Mouse (Mus musculus) adrenal gland, postnatal 10 days (tissue): ENCODE data around the gene Sult1d1. TPM values are rescaled to one million over a fixed set of nuclear protein-coding genes. Genes with fewer than 3 reads are reported as not detected.
"Not testable (repeated sequence)": the region's sequence is repeated elsewhere in the genome, so short reads cannot be mapped to it uniquely, and the experiment has no call there.

Experiments
- DNase-seq: peaks from one replicate; pipeline ENCODE4 v3.0.0; 2021; ENCODE audit warnings: mixed read lengths
- long read RNA-seq, 2 experiments: library from polyadenylated mRNA; stranded (forward); transcript quantifications; one replicate each; pipeline ENCODE4 v2.0.0; 2021
- total RNA-seq, 2 experiments: library from RNA; stranded (reverse); gene quantifications; 2 replicates each; pipeline ENCODE4 v1.2.3; 2021

Gene Sult1d1
- total RNA-seq = 10 to 100 TPM in 1 of 2 experiments, 1 to 10 TPM in 1; 6.0 to 16.6 TPM
- long read RNA-seq, experiment 1, transcript Sult1d1-201 (8 exons, 2,420 nt) = major isoform, 22 of 22 reads
- long read RNA-seq, experiment 1, partial matches to known transcripts = 0 of 22 reads
- long read RNA-seq, experiment 1, other reads (novel, unspliced or antisense) = 0 of 22 reads
- long read RNA-seq, experiment 2, transcript Sult1d1-201 (8 exons, 2,420 nt) = major isoform, 8 of 8 reads
- long read RNA-seq, experiment 2, partial matches to known transcripts = 0 of 8 reads
- long read RNA-seq, experiment 2, other reads (novel, unspliced or antisense) = 0 of 8 reads

DNA sequence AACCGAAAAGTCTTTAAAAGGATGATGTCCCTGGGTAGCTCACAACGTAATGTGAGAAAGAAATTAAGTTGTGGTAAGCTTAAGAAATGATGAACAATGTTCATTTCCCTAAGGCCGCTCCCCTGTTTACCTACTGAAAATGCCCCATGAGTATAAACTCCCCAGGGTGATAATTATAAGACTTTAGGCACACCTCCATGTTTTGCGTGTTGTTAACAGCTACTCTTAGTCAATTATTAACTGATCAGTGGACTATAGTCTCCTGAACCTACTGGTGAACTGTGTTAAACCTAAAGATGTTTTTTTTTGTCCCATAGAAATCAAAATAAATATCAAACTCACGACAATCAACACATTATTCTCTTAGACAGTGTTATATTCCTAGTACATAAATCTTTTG lies at the start of gene Sult1d1:
TSS of gene Sult1d1 (minus strand) at position 183 of the 400 bp plus-strand sequence.
- DNase-seq = no peak

DNA sequence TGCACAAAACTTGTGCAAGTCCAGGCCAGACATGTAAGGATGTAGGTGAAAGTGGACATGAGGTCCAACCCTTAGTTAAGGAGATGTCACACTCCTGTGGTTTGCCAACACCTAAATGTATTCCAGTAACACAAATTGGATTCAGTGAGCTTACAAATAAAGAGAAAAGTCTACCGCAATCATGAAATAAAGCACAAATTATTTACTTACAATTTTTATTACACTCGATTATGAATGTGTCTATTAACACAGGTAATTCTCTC lies 46.2 kb upstream of the Sult1d1 start:
- no peak for DNase-seq

DNA sequence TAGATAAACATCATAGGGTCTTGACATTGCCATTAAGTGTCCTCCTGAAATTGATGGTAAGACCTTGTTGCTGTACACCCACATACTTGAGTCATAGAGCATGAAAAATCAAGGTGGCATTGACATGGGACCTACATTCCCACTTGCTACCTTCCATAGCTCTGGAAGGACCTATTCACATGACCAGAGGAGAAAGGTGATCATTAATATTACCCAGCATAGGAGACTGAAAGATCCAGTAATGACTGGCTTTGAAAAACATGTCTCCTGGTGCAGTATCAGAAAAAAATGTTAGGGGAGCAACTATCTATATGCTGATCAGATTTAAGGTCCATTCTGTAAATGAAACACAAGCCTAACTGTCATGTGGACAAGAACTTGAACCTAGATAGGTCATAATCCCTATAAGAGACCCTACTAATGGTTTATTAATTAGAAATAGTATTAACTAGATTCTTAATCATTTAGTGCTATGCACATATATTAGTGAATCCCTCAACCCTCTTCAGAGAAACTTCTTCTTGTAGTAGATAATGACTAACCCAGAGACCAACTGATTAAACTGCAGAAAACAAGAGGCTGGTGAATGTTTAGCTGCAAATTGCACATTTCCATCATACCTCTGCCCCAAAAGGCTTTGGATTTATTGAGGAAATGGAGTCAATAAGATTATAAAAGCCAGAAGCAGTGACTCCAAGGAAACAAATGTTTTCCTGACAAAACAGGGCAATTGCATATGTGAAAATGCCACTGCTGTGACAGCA lies 45.7 kb upstream of the Sult1d1 start:
- no peak for DNase-seq

DNA sequence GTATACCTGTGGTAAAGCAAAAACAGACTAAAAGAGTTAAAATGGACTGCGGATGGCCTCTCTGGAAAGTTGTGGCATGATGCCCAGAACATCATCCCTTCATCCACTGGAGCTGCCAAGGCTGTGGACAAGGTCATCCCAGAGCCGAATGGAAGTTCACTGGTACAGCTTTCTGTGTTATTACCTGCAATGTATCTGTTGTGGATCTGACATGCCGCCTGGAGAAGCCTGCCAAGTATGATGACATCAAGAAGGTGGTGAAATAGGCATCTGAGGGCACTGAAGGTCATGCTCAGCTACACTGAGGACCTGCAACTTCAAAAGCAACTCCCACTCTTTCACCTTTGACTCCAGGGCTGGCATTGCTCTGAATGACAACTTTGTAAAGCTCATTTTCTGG lies 32.2 kb upstream of the Sult1d1 start:
- DNase-seq = peak; percentile 81

DNA sequence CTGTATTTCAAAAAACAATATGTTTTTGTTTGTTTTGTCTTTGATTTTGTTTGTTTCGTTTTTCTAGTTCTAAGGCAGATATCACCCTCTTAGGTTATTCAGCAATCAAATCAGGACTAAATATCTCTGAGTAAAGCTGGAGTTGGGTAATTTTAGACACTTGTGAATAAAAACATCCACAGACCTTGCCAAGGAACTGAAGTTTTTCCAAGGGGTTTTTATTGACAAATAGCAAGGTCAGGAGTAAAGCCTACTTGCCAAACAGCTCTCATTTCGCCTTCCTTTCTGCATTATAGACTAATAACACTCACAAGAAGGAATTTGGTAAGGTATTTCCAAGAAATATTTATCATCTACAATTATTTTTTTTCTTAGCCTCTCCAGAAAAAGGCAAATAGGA lies 29.1 kb upstream of the Sult1d1 start:
- no peak for DNase-seq

DNA sequence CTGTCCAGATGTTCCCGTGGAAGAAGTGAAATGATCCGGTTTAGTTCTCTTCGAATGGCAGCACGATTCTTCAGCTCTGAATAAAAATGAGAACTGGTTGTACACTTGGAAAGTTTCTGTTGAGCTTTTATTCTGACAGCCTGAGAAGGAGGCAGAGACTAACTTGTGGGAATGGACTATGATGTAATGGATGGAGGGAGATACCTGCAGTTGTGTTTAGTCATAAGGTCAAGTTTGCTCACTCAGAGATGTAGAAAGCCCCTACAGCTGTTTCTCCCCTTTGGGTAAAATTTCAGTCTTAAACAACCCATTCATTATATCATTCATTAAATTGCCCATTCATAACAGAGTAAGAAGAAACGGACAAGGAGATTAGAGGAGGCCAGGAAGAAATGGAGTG lies 22.7 kb upstream of the Sult1d1 start, which contains the start of gene Sult1e1:
TSS of gene Sult1e1 (minus strand) at position 101 of the 400 bp plus-strand sequence.
- DNase-seq = no peak

DNA sequence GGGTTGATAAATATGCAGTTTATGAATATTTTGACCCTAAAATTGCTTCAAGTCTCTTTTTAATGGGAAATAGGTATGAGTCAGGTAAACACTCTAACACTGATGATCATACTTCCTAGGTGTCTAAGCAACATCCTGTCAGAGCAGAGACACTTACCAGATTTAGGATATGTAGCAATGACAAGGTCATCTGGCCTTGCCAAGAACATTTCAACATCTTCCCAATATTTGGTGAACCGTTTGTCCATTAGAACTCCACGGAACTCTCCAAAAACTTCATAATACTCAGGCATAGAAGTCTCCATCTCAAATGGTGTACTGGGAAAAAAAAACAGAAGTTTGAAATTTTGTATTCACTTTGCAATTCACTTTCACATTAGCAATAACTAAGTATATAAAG lies 21.1 kb upstream of the Sult1d1 start:
- DNase-seq = no peak

DNA sequence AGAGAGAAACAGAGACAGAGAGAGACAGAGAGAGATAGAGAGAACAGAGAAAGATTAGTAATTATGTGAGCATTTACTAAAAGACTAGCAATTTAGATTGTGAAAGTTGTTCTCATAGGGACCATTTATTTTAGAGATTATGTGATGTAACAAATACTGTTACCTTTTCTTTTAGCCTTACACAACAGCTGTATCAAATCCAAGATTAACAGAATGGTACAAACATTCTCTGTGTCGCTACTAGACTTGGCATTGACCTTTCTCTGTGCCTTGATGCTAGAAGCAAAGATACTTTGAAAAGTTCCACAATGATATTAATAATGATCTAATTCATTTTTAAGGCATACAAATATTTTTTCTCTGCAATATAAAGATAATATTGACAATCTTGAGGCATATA lies 11.6 kb upstream of the Sult1d1 start:
- DNase-seq = no peak

DNA sequence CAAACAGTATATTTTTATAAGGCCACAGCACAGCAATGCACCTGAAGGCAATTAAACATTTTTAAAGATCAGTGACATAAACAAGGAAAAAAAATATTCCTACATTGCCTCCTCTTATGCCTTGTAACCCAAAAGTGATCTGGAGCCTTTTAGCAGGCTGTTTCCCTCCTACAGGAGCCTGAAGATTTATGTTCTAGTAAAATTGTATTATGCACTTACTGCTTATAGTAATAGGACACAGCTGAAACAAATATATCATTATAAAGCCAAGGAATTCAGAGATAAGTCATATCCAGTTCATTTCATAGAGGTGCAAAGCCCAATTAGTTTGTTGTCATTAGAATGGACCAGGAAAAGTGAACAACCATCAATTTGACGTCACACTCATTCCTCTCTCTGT lies 5.3 kb upstream of the Sult1d1 start:
- DNase-seq = no peak

DNA sequence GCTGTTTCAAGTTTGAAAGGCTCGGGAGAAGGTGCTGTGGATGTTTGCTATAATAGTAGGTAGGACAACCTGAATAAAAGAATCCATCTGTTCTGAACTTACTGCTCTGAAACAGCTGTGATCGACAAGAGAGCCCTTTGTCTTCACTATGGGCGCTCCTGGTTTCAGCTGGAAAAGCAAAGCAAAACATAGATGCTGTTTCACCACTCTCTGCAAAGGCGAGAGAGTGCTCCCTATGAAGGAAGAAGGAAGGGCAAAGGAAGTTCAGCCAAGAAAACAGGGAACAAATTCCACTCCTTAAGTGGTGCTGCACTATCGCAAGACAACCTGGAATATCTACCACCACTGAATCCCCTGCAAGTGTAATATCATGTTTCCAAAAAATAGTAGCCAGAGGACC lies 4.7 kb upstream of the Sult1d1 start:
- no peak for DNase-seq

DNA sequence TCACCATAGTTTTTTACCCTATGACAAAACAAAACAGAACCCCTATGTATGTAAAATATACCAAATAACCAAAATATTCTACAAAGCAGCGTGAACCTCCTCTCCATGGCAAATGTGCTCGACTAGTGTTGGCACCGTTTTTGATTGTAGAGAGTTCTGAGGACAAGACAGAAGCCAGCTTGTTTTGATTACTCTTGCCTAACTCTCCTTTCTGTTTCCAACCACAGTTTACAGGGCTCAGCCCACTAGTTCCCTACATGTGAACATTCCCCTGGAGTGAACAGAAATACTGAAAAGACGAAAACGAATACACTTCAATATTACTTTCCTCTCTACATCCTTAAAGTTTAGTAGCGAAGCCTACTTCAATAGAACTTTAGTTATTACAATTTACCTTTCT lies 4.0 kb upstream of the Sult1d1 start:
- DNase-seq = no peak

DNA sequence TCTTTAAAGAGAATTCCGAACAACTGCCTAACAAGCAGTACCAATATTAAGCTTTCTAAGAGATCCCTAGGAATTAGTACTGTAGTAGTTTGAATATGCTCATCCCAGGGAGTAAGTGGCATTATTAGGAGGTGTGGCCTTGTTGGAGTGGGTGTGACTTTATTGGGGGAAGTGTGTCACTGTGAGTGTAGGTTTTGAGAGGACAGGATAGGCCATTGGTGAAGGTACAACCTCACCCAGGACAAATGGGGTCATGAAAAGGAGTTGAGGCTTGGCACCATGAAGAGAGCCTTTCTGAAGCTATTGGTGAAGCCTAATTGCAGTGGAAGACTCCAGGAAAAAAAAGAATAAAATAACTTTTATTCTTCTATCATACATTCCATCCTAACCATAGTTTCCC lies 1.5 kb downstream of the Sult1d1 start:
- no peak for DNase-seq

DNA sequence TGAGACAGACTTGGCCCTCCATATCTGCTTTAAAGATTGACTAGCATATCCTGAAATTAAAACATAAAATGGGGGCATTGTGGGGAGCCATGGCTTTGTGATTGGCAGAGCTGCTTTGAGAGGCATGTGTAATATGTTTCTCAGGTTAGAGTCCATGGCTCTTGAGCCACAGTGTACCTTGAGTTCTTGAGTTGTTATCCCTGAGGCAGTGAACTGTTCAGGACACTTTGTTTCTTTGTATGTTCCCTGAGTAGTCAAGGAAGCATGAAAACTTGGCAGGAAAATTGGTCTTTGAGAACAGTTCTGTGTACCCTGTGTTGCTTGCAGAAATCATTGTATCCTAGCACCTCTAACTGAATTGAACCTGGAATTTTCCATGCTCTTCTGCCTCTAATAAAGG lies 5.9 kb downstream of the Sult1d1 start:
- no peak for DNase-seq

DNA sequence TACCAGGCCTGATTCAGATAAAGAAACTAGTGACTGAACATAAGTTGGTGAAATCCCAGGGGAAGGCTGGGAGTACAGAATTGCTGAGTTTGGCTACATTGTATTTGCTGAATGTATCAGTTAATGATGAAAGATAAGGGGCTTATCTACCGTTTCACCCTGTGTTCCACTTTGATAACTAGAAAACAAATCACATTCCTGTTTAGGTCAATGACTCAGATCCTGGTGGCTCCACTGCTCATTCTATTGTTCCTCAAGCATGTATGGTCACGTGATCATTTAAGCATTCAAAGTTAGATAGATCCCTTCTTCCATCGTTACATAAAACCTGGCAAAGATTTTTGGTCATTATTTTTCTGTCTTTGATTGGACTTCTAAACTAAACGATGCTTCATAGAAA lies 6.3 kb downstream of the Sult1d1 start:
- no peak for DNase-seq

DNA sequence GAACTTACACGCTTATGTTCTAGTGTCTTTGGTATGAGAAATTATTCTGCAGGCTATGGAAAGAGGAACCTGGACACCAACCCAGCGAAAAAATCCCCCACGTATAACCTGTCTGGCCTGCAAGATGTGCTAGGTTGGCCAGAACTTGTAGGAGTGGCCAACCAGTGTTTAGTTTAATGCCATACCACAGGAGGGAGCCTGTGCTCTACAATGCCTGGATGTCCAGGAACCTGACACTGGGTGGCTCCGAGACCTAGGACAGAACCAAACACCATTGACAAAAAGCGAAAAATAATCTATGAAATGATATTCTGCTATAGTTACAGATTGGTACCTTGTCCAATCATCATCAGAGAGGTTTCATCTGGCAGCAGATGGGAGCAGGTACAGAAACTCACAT lies 8.7 kb downstream of the Sult1d1 start:
- peak; percentile 6 for DNase-seq

DNA sequence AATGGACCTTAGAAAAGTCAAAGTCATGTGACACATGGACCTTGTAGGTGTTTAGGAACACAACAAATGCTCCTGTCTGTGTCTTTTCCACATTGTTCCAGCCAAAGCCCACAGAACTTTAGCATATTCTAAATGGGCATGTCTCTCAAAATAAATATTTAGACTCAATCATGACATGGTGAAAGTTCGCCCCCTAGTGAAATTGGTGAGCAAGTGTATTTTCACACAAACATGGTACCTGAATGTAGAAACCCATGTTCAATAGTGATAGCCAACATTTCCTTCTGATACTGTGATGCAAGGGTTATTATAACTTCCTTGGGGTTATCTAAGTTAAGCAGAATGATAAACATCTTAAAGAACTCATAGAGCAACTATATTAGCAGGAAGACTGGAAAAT lies 17.9 kb downstream of the Sult1d1 start:
- DNase-seq = no peak

DNA sequence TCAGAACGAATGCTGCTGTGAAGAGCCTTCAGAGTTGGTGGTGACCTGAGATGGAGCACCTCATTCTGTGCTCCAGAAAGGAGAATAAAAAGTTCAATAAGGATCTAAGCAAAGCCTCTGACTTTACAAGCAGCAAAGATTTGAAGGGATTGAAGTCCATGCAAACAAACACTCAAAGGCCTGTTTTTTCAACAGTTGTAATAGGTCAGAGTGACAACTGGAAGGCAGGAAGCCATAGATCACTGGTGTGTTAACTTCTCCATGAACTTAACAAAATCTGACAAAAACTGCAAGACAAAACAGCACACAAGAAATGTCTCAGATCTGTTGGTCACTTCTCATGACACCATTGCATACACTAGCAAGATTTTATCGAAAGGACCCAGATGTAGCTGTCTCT lies 30.7 kb downstream of the Sult1d1 start, which contains the start of gene Sult1b1:
TSS of gene Sult1b1 (minus strand) at position 85 of the 400 bp plus-strand sequence.
- no peak for DNase-seq

DNA sequence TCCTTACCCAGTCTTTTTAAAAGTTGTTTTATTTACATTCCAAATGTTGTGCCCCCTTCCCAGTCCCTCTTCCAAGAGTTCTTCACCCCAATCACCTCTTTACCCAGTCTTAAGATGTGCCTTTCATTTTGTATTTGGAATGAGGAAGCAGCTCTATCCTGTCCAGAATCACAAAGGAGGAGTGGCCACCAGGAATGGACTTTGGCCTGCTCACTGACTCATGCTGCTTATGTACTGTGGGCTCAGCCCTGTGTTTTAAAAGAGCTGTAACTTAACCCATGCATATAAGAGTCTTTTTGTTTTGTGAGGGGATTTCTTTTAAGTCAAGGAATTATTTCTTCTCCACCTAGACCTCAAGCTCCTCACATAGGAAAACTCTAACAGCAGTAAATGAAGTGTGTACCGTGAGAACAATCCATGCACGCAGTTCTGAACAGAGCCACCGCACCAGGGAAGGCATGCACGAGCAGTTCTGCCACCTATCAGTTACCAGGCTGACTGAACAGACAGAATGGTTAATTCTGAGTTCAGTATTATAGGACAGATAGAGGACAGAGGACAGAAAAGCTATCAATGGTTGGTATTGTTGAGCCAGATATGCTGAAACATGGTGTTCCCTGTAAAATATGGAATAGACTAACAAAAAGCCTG lies 32.7 kb downstream of the Sult1d1 start:
- no peak for DNase-seq

DNA sequence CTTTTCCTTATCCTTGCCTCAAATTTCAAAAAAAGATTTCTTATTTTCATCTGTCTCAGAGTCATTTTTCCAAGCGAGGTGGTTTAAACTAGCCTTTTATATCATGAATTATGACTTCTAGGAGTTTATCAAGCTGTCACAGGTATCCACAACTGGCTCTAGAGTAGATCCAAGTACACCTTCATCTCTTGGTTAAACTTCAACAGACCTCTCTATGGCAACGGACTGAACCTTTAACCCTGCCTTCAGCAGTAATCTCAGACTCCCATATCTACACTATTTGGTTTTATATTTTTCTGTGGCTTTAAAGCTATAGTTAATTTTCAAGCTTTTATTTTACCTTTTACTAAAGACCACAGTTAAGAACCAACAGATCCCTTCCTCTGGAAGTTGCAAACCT lies 36.5 kb downstream of the Sult1d1 start:
- DNase-seq = no peak

DNA sequence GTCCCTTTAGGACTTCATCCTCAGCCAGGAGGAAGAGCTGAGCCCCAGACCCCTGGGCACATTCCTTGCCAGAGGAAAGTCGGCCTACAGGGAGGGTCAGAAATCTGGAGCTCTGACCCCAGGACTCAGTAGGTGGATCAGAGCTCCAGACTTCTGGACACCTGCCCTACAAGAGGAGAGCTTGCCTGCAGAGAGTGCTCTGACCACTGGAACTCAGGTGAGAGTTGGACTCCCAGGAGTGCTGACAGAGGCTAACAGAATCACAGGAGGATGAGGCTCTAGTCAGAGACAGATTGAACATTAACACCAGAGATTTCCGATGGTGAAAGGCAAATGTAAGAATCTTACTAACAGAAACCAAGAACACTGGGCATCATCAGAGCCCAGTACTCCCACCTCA lies 45.3 kb downstream of the Sult1d1 start:
- DNase-seq = not testable (repeated sequence)

DNA sequence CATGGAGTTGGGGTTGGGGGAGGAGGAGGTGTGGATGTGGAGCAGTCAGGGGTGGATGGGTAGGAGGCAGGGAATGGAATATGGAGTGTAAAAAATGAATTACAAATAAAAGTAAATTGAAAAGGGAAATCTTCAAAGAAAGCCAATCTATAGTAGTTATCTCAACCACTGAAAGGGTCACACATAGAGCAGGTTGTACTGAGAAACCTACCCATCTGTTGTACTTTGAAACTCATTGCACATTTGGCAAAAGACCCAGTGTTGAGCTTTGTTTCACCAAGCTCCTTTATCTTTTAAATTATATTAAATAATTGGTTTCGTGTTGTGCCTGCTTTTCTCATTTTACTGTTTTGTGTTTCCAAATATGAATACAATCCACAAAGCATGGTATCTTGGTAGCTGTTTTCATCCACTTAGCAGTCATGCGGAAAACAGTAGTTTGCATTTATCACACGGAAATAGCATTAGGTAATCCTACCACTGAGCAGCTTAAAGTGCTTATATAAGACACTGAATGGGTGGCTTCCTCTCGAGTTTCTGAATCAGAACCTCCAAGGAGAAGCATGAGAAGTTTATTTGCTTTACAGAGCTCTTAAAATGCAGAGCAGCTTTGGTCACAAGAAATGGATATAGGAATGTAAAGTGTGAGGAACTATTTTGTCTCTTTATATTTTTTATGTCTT lies 62.9 kb downstream of the Sult1d1 start:
- DNase-seq = no peak
